Mouse (Mus musculus) MEL (cell line): ENCODE data around the gene Hagh. TPM values are rescaled to one million over a fixed set of nuclear protein-coding genes. Genes with fewer than 3 reads are reported as not detected.
A peak's percentile ranks its signal among the peaks of the same experiment; 100 is the strongest.

Experiments used
- DNase-seq: peaks from one replicate; pipeline ENCODE4 v3.0.0; 2011; ENCODE audit warnings: low read depth, low spot score
- H3K27ac ChIP-seq: 2 replicates; pipeline ENCODE4 v1.5.1; 2012; ENCODE audit warnings: low read depth, mild to moderate bottlenecking, control low read depth, low read length, moderate library complexity; ENCODE audit not compliant: control insufficient read depth
- H3K27me3 ChIP-seq, 2 experiments: fragments of 150-350 bp in 1 of 2; sonication (generic) in 1 of 2; 2 replicates each; pipeline ENCODE4 v1.6.1; 2012; ENCODE audit warnings: low read length in 2 of 2, mild to moderate bottlenecking in 2 of 2, improper control_type of control experiment in 1 of 2, moderate library complexity in 1 of 2; ENCODE audit not compliant: insufficient read depth in 2 of 2, control insufficient read depth in 1 of 2
- H3K36me3 ChIP-seq, 2 experiments: 2 replicates each; pipeline ENCODE4 v1.6.1; 2012 to 2014; ENCODE audit warnings: low read length in 2 of 2, improper control_type of control experiment in 1 of 2, inconsistent platforms in 1 of 2, mild to moderate bottlenecking in 1 of 2; ENCODE audit not compliant: insufficient read depth in 2 of 2, control insufficient read depth in 1 of 2
- H3K4me1 ChIP-seq, 2 experiments: fragments of 150-350 bp in 1 of 2; sonication (generic) in 1 of 2; 2 replicates each; pipeline ENCODE4 v1.6.1; 2012; ENCODE audit warnings: low read length in 2 of 2, improper control_type of control experiment in 1 of 2, mild to moderate bottlenecking in 1 of 2; ENCODE audit not compliant: insufficient read depth in 2 of 2, control insufficient read depth in 1 of 2
- H3K4me3 ChIP-seq, 2 experiments: fragments of 150-350 bp in 1 of 2; sonication (generic) in 1 of 2; 2 replicates each; pipeline ENCODE4 v1.5.1; 2012; ENCODE audit warnings: low read depth in 2 of 2, low read length in 2 of 2, mild to moderate bottlenecking in 2 of 2, moderate library complexity in 2 of 2, control low read depth in 1 of 2, improper control_type of control experiment in 1 of 2; ENCODE audit not compliant: control insufficient read depth in 1 of 2, insufficient read depth in 1 of 2
- H3K79me2 ChIP-seq: 2 replicates; pipeline ENCODE4 v1.6.1; 2012; ENCODE audit warnings: mild to moderate bottlenecking, low read length, moderate library complexity; ENCODE audit not compliant: control insufficient read depth, poor library complexity, insufficient read depth
- H3K9ac ChIP-seq: 2 replicates; pipeline ENCODE4 v1.6.1; 2012; ENCODE audit warnings: low read depth, mild to moderate bottlenecking, control low read depth, low read length, moderate library complexity; ENCODE audit not compliant: control insufficient read depth, poor library complexity, severe bottlenecking
- H3K9me3 ChIP-seq: fragments of 150-350 bp; sonication (generic); replicated peaks from 2 replicates; pipeline ENCODE4 v1.6.1; 2012; ENCODE audit warnings: mild to moderate bottlenecking, low read length, improper control_type of control experiment, moderate library complexity; ENCODE audit not compliant: insufficient read depth
- CHD1 ChIP-seq: IDR thresholded peaks from 2 replicates; pipeline ENCODE4 v1.6.1; 2012; ENCODE audit warnings: low read depth, mild to moderate bottlenecking, inconsistent platforms, low read length, improper control_type of control experiment
- CHD2 ChIP-seq: IDR thresholded peaks from 2 replicates; pipeline ENCODE4 v1.6.1; 2011; ENCODE audit warnings: low read length, improper control_type of control experiment
- CTCF ChIP-seq, 3 experiments: IDR thresholded peaks in 2 of 3; conservative IDR thresholded peaks in 1 of 3; 2 replicates each; pipeline ENCODE4 v1.5.1; 2011 to 2012; ENCODE audit warnings: low read length in 3 of 3, low read depth in 2 of 3, mild to moderate bottlenecking in 2 of 3, improper control_type of control experiment in 1 of 3, inconsistent platforms in 1 of 3, mixed read lengths in 1 of 3, moderate library complexity in 1 of 3; ENCODE audit not compliant: control insufficient read depth in 1 of 3, insufficient read depth in 1 of 3, poor library complexity in 1 of 3, severe bottlenecking in 1 of 3
- ELF1 ChIP-seq: IDR thresholded peaks from 2 replicates; pipeline ENCODE4 v1.6.1; 2014; ENCODE audit warnings: low read depth, mild to moderate bottlenecking, inconsistent platforms, low read length, improper control_type of control experiment, moderate library complexity
- EP300 ChIP-seq, 2 experiments: IDR thresholded peaks; 2 replicates each; pipeline ENCODE4 v1.6.1; 2011; ENCODE audit warnings: improper control_type of control experiment in 2 of 2, low read length in 2 of 2, low read depth in 1 of 2, mild to moderate bottlenecking in 1 of 2
- ETS1 ChIP-seq: IDR thresholded peaks from 2 replicates; pipeline ENCODE4 v1.6.1; 2012; ENCODE audit warnings: low read depth, mild to moderate bottlenecking, inconsistent platforms, low read length, improper control_type of control experiment, moderate library complexity
- GABPA ChIP-seq: IDR thresholded peaks from 2 replicates; pipeline ENCODE4 v1.6.1; 2012; ENCODE audit warnings: low read depth, mild to moderate bottlenecking, inconsistent platforms, low read length, improper control_type of control experiment, moderate library complexity
- GATA1 ChIP-seq: IDR thresholded peaks from 2 replicates; pipeline ENCODE4 v1.6.1; 2011; ENCODE audit warnings: low read depth, low read length, improper control_type of control experiment
- HCFC1 ChIP-seq: IDR thresholded peaks from 2 replicates; pipeline ENCODE4 v1.6.1; 2012; ENCODE audit warnings: low read depth, mild to moderate bottlenecking, inconsistent platforms, low read length, improper control_type of control experiment, moderate library complexity
- JUND ChIP-seq: IDR thresholded peaks from 2 replicates; pipeline ENCODE4 v1.6.1; 2011; ENCODE audit warnings: low read depth, mild to moderate bottlenecking, improper control_type of control experiment, low read length
- KAT2A ChIP-seq: conservative IDR thresholded peaks from 2 replicates; pipeline ENCODE4 v1.6.1; 2012; ENCODE audit warnings: low read depth, low read length, improper control_type of control experiment, inconsistent platforms
- MAFK ChIP-seq: IDR thresholded peaks from 2 replicates; pipeline ENCODE4 v1.6.1; 2011; ENCODE audit warnings: low read depth, mild to moderate bottlenecking, low read length, improper control_type of control experiment, borderline replicate concordance
- MAX ChIP-seq: IDR thresholded peaks from 2 replicates; pipeline ENCODE4 v1.6.1; 2011; ENCODE audit warnings: low read length, improper control_type of control experiment
- MEF2A ChIP-seq: IDR thresholded peaks from 2 replicates; pipeline ENCODE4 v1.6.1; 2014; ENCODE audit warnings: low read depth, mild to moderate bottlenecking, inconsistent platforms, low read length, improper control_type of control experiment; ENCODE audit not compliant: poor library complexity, insufficient replicate concordance, severe bottlenecking; ENCODE audit errors: extremely low read depth
- MYC ChIP-seq: IDR thresholded peaks from 2 replicates; pipeline ENCODE4 v1.6.1; 2011; ENCODE audit warnings: low read depth, mild to moderate bottlenecking, low read length, improper control_type of control experiment, moderate library complexity
- NELFE ChIP-seq: IDR thresholded peaks from 2 replicates; pipeline ENCODE4 v1.6.1; 2011; ENCODE audit warnings: low read depth, low read length, improper control_type of control experiment
- RAD21 ChIP-seq: IDR thresholded peaks from 2 replicates; pipeline ENCODE4 v1.6.1; 2011; ENCODE audit warnings: mild to moderate bottlenecking, low read depth, low read length, improper control_type of control experiment
- RCOR1 ChIP-seq: IDR thresholded peaks from 2 replicates; pipeline ENCODE4 v1.6.1; 2012; ENCODE audit warnings: low read depth, mild to moderate bottlenecking, inconsistent platforms, low read length, improper control_type of control experiment
- SIN3A ChIP-seq: IDR thresholded peaks from 2 replicates; pipeline ENCODE4 v1.6.1; 2012; ENCODE audit warnings: low read length, improper control_type of control experiment, inconsistent platforms
- TBP ChIP-seq: IDR thresholded peaks from 2 replicates; pipeline ENCODE4 v1.8.0; 2011; ENCODE audit warnings: low read depth, low read length, improper control_type of control experiment
- TCF12 ChIP-seq: IDR thresholded peaks from 2 replicates; pipeline ENCODE4 v1.6.1; 2014; ENCODE audit warnings: low read depth, mild to moderate bottlenecking, inconsistent platforms, low read length, improper control_type of control experiment, moderate library complexity
- UBTF ChIP-seq: IDR thresholded peaks from 2 replicates; pipeline ENCODE4 v1.6.1; 2012; ENCODE audit warnings: low read depth, mild to moderate bottlenecking, inconsistent platforms, low read length, improper control_type of control experiment, moderate library complexity, borderline replicate concordance; ENCODE audit not compliant: insufficient read depth
- ZC3H11A ChIP-seq: IDR thresholded peaks from 2 replicates; pipeline ENCODE4 v1.6.1; 2012; ENCODE audit warnings: low read depth, mild to moderate bottlenecking, inconsistent platforms, low read length, improper control_type of control experiment
- ZKSCAN1 ChIP-seq: IDR thresholded peaks from 2 replicates; pipeline ENCODE4 v1.6.1; 2012; ENCODE audit warnings: low read depth, mild to moderate bottlenecking, inconsistent platforms, low read length, improper control_type of control experiment, moderate library complexity
- ZMIZ1 ChIP-seq: IDR thresholded peaks from 2 replicates; pipeline ENCODE4 v1.6.1; 2012; ENCODE audit warnings: low read depth, mild to moderate bottlenecking, inconsistent platforms, low read length, improper control_type of control experiment, moderate library complexity
- ZNF384 ChIP-seq: IDR thresholded peaks from 2 replicates; pipeline ENCODE4 v1.6.1; 2012; ENCODE audit warnings: low read depth, mild to moderate bottlenecking, inconsistent platforms, low read length, improper control_type of control experiment
- polyA plus RNA-seq, 2 experiments: library from polyadenylated mRNA; stranded (reverse) in 1 of 2; unstranded in 1 of 2; fragments of >175 nt in 1 of 2; fragments of >200 nt in 1 of 2; gene quantifications; 2 replicates each; pipeline versions ENCODE4 v1.2.1 to v1.2.4; 2012; ENCODE audit warnings: low replicate concordance in 2 of 2, low read depth in 1 of 2; ENCODE audit not compliant: insufficient read length in 2 of 2, insufficient read depth in 1 of 2, missing spikeins in 1 of 2
- total RNA-seq: library from RNA; depleted of rRNA; stranded (reverse); fragments of 300-350 nt; gene quantifications from 2 replicates; pipeline ENCODE4 v1.2.3, GENCODE M21; 2012

Gene Hagh
- total and polyA plus RNA-seq, 3 experiments, result 37.5 to 49.6 TPM; not detected in 1

DNA sequence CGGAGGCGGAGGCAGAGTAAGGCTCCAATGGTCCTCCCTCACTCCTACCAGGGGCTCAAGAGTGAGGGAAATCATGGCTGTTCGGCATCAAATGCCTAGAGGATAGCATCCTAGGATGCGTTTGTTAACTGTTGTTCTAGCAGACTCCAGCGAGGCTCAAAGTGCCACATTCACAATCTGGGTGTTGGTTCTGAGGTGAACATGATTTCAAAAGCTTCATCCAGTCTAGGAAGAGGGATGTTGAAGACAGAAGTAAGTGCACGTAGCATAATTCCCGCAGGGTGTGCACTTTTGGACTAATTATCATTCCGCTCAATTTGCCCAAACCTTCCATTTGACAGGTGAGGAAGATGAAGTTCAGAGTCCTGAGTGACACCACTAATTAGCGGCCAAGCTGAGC is 41.7 kb upstream of the Hagh start:
- H3K36me3 ChIP-seq, result peaks cover 0 to 7% of the 10 kb centered on the region in 2 experiments; a peak in 2 of 4 replicates
- TF ChIP-seq SIN3A (0 out of 2 replicates have a peak, but pooled peaks have one; percentile 24), MYC (no peak), JUND (no peak), TCF12 (no peak), CTCF (IDR thresholded peaks at IDR 0.05 in 2 of 3, conservative IDR thresholded peaks at IDR 0.05 in 1 of 3; ENCODE audit: control insufficient read depth in 1 of 3, insufficient read depth in 1 of 3, low read depth in 2 of 3, low read length in 3 of 3, poor library complexity in 1 of 3, severe bottlenecking in 1 of 3) (no peak), KAT2A (no peak), ETS1 (0 out of 2 replicates have a peak, but pooled peaks have one; percentile 3), ZNF384 (peak; percentile 82), MAFK (peak; percentile 81), ZC3H11A (no peak), TBP (peak; percentile 87; the same call in 1 of the 2 replicates), ZMIZ1 (no peak)
- no peaks in the 10 kb centered on the region for H3K79me2 ChIP-seq
- H3K9me3 ChIP-seq, result no peaks in the 10 kb centered on the region
- peak overlapping the region; percentile 30 to 52; a peak in 3 of 4 replicates for H3K4me3 ChIP-seq
- no peaks in the 10 kb centered on the region for H3K27me3 ChIP-seq
- peaks cover 0 to 17% of the 10 kb centered on the region in 2 experiments; a peak in 2 of 4 replicates for H3K4me1 ChIP-seq
- DNase-seq, result peak; percentile 91
- H3K27ac ChIP-seq, result no peak overlapping the region
- H3K9ac ChIP-seq, result no peak overlapping the region

DNA sequence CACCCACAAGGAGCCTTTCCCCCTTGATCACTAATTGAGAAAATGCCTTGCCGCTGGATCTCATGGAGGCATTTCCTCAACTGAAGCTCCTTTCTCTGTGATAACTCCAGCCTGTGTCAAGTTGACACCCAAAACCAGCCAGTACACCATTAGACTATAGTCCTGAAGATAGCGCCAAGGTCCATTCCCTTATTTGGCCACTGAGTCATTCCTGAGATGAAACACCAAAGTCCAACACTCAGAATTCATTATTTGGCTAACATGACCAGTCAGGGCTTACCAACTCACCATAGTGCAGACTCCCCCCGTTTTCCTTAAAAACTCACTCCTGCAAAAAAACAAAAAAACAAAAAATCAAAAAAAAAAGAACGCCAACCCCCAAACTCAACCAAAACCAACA is 40.5 kb upstream of the Hagh start:
- TF ChIP-seq MAX (no peak), MAFK (no peak), TCF12 (no peak), ZKSCAN1 (no peak), CHD1 (no peak), HCFC1 (no peak), EP300 (IDR thresholded peaks at IDR 0.05; ENCODE audit: low read depth in 1 of 2, low read length in 2 of 2) (no peak), CHD2 (no peak), ZMIZ1 (no peak), UBTF (no peak), MEF2A (no peak), RAD21 (no peak), GATA1 (no peak), NELFE (no peak), RCOR1 (no peak), SIN3A (no peak), GABPA (no peak), ELF1 (no peak)
- no peaks in the 10 kb centered on the region for H3K9me3 ChIP-seq
- H3K36me3 ChIP-seq, result peaks cover 0 to 10% of the 10 kb centered on the region in 2 experiments; a peak in 2 of 4 replicates
- DNase-seq, result no peak
- no peak overlapping the region for H3K4me3 ChIP-seq
- H3K4me1 ChIP-seq, result peaks cover 0 to 19% of the 10 kb centered on the region in 2 experiments; a peak in 2 of 4 replicates
- no peaks in the 10 kb centered on the region for H3K27me3 ChIP-seq
- H3K9ac ChIP-seq, result no peak overlapping the region
- H3K79me2 ChIP-seq, result no peaks in the 10 kb centered on the region; the same call in 1 of the 2 replicates
- no peak overlapping the region for H3K27ac ChIP-seq
